Mouse (Mus musculus) MEL (cell line): Measurements from ENCODE around the gene Gm20388.

ENCODE experiments used
- BHLHE40 ChIP-seq: IDR thresholded peaks from 2 replicates; pipeline ENCODE4 v1.6.1; 2012; ENCODE audit warnings: low read depth, mild to moderate bottlenecking, inconsistent platforms, low read length, improper control_type of control experiment, borderline replicate concordance
- MYB ChIP-seq: IDR thresholded peaks from 2 replicates; pipeline ENCODE4 v1.6.1; 2011; ENCODE audit warnings: mild to moderate bottlenecking, low read depth, low read length, improper control_type of control experiment
- USF2 ChIP-seq, 2 experiments: IDR thresholded peaks; 2 replicates each; pipeline ENCODE4 v1.6.1; 2011 to 2012; ENCODE audit warnings: improper control_type of control experiment in 2 of 2, low read length in 2 of 2, borderline replicate concordance in 1 of 2, inconsistent platforms in 1 of 2, low read depth in 1 of 2, mild to moderate bottlenecking in 1 of 2; ENCODE audit not compliant: insufficient read depth in 1 of 2

DNA sequence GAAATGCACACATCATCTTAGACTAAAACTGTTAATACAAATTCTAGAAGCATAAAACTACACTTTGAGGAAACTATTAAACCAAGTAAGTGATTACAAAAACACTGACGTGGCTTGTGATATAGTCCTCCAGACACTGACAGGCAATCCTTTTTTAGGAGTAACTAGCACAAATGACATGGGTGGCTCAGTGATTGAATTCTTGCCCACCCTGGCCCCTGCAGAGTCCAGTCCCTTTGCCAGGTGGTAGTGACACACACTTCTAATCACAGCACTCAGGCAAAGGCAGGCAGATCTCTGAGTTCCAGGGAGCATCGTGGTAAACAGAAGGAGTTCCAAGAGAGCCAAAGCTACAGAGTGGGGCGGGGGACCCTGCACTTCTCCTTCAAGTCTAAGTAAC lies 3094.7 kb downstream of the Gm20388 start:
- no peak for TF ChIP-seq MYB
- no peak for TF ChIP-seq BHLHE40
- no peak for TF ChIP-seq USF2 (IDR thresholded peaks at IDR 0.05; ENCODE audit: borderline replicate concordance in 1 of 2, insufficient read depth in 1 of 2, low read depth in 1 of 2, low read length in 2 of 2)
